In genomic region chr7:132808051-132808796, GRCm38 (mm10) we compare ENCODE assay signal across 8 mouse cellular contexts. TPM values are rescaled to one million over a fixed set of nuclear protein-coding genes. Genes with fewer than 3 reads are reported as not detected.
DNase-seq lines count a peak whose midpoint lies in the region; ATAC-seq and TF ChIP-seq lines count a peak whose summit lies in the region.

No protein-coding gene starts in this region.

- H3K36me3 ChIP-seq in lung, postnatal 0 days (ENCODE audit: insufficient read depth, low read length): no peaks in the 10 kb centered on the region
- H3K36me3 ChIP-seq in hindbrain, embryonic 13.5 days: no peaks in the 10 kb centered on the region
- H3K36me3 ChIP-seq in midbrain, embryonic 12.5 days: no peaks in the 10 kb centered on the region

- peak overlapping the region; percentile 80 for H3K27ac ChIP-seq in lung, postnatal 0 days (ENCODE audit: low read length)
- peak overlapping the region; percentile 83 for H3K27ac ChIP-seq in hindbrain, embryonic 13.5 days
- peak overlapping the region; percentile 79 for H3K27ac ChIP-seq in midbrain, embryonic 12.5 days (replicated peaks)

- H3K27me3 ChIP-seq in lung, postnatal 0 days (replicated peaks; ENCODE audit: insufficient read depth, low read length): no peaks in the 10 kb centered on the region
- no peaks in the 10 kb centered on the region for H3K27me3 ChIP-seq in hindbrain, embryonic 13.5 days
- H3K27me3 ChIP-seq in midbrain, embryonic 12.5 days: no peaks in the 10 kb centered on the region

- no peak overlapping the region for H3K9ac ChIP-seq in lung, postnatal 0 days (replicated peaks; ENCODE audit: low read depth)
- H3K9ac ChIP-seq in hindbrain, embryonic 13.5 days: peak overlapping the region; percentile 55; the same call in 1 of the 2 replicates
- H3K9ac ChIP-seq in midbrain, embryonic 12.5 days (replicated peaks): 0 out of 2 replicates have a peak overlapping the region, but pooled peaks have one; percentile 37

- ATAC-seq in lung, postnatal 0 days: no peak
- no peak for ATAC-seq in hindbrain, embryonic 13.5 days (ENCODE audit: low FRiP score)
- ATAC-seq in midbrain, embryonic 12.5 days (ENCODE audit: low FRiP score, low read depth): no peak
- no peak for ATAC-seq in inflammation-experienced regulatory T-cells, adult 6 months

- TF ChIP-seq CTCF in lung, postnatal 0 days (IDR thresholded peaks at IDR 0.05): no peak

- no peak overlapping the region; the same call in 1 of the 2 replicates for H3K4me2 ChIP-seq in lung, postnatal 0 days (replicated peaks; ENCODE audit: low read depth, low read length)
- H3K4me2 ChIP-seq in hindbrain, embryonic 13.5 days: peak overlapping the region; percentile 39; the same call in 1 of the 2 replicates
- peak overlapping the region; percentile 83 for H3K4me2 ChIP-seq in midbrain, embryonic 12.5 days (replicated peaks)

- H3K4me3 ChIP-seq in lung, postnatal 0 days (ENCODE audit: low read depth, low read length): no peak overlapping the region
- H3K4me3 ChIP-seq in hindbrain, embryonic 13.5 days: no peak overlapping the region
- H3K4me3 ChIP-seq in midbrain, embryonic 12.5 days: no peak overlapping the region

- no peak for TF ChIP-seq EP300 in lung, postnatal 0 days (IDR thresholded peaks at IDR 0.05)

- H3K4me1 ChIP-seq in lung, postnatal 0 days (ENCODE audit: insufficient read depth, low read depth, low read length): peaks cover 41% of the 10 kb centered on the region
- H3K4me1 ChIP-seq in hindbrain, embryonic 13.5 days (replicated peaks): peaks cover 81% of the 10 kb centered on the region
- H3K4me1 ChIP-seq in midbrain, embryonic 12.5 days: peaks cover 72% of the 10 kb centered on the region

- H3K9me3 ChIP-seq in lung, postnatal 0 days (ENCODE audit: low read length): no peaks in the 10 kb centered on the region
- no peaks in the 10 kb centered on the region for H3K9me3 ChIP-seq in hindbrain, embryonic 13.5 days
- H3K9me3 ChIP-seq in midbrain, embryonic 12.5 days: no peaks in the 10 kb centered on the region

- DNase-seq in adrenal gland, adult (ENCODE audit: inconsistent age in 2 of 2, low spot score in 1 of 2): peak; percentile 17 to 51
- DNase-seq in adrenal gland, postnatal 36 days: no peak
- no peak for DNase-seq in lung, postnatal 0 days (ENCODE audit: low spot score)
- no peak for DNase-seq in lung, postnatal 14 days
- no peak for DNase-seq in spleen, postnatal 4 days (ENCODE audit: low spot score in 2 of 2)

- 46% methylated on average over 7 of the region's 7 CpGs for WGBS in lung, postnatal 0 days
- WGBS in hindbrain, embryonic 13.5 days: 38% methylated on average over 7 of the region's 7 CpGs
- 39% methylated on average over 7 of the region's 7 CpGs for whole genome bisulfite sequencing in midbrain, embryonic 12.5 days

RNA-seq across cellular contexts. Expression of gene Fam53b, which starts 5.5 kb away (rescaled TPM):
- 10 to 100 TPM; 65.9 to 94.9 TPM for total RNA-seq in adrenal gland, postnatal 36 days (2021)
- polyA plus RNA-seq in lung, postnatal 0 days (2015; fragmentation: Nextera tagmentation; extraction: Ambion mirVana): 27.2 and 31.2 TPM in 2 replicates
- 16.9 and 19.3 TPM in 2 replicates for polyA plus RNA-seq in hindbrain, embryonic 13.5 days (2015; fragmentation: Nextera tagmentation; extraction: Ambion mirVana)
- 28.3 and 39.6 TPM in 2 replicates for polyA plus RNA-seq in midbrain, embryonic 12.5 days (2016; fragmentation: Nextera tagmentation; extraction: Ambion mirVana)
- 10 to 100 TPM; 53.1 to 85.7 (median 80.7) TPM for polyA plus RNA-seq in inflammation-experienced regulatory T-cells, adult 6 months (2017; shearing (Covaris generic))

RNA-seq across cellular contexts. Expression of gene Eef1akmt2, which starts 44.2 kb away (rescaled TPM):
- 10 to 100 TPM; 23.8 to 30.0 TPM for total RNA-seq in adrenal gland, postnatal 36 days (2021)
- polyA plus RNA-seq in lung, postnatal 0 days (2015; fragmentation: Nextera tagmentation; extraction: Ambion mirVana): 34.5 and 37.2 TPM in 2 replicates
- 92.4 and 92.9 TPM in 2 replicates for polyA plus RNA-seq in hindbrain, embryonic 13.5 days (2015; fragmentation: Nextera tagmentation; extraction: Ambion mirVana)
- polyA plus RNA-seq in midbrain, embryonic 12.5 days (2016; fragmentation: Nextera tagmentation; extraction: Ambion mirVana): 91.4 and 91.6 TPM in 2 replicates
- 10 to 100 TPM; 60.0 to 76.4 (median 74.4) TPM for polyA plus RNA-seq in inflammation-experienced regulatory T-cells, adult 6 months (2017; shearing (Covaris generic))

RNA-seq across cellular contexts. Expression of gene Abraxas2, which starts 50.8 kb away (rescaled TPM):
- 10 to 100 TPM; 35.8 to 36.1 TPM for total RNA-seq in adrenal gland, postnatal 36 days (2021)
- polyA plus RNA-seq in lung, postnatal 0 days (2015; fragmentation: Nextera tagmentation; extraction: Ambion mirVana): 26.7 and 27.1 TPM in 2 replicates
- polyA plus RNA-seq in hindbrain, embryonic 13.5 days (2015; fragmentation: Nextera tagmentation; extraction: Ambion mirVana): 38.7 and 41.2 TPM in 2 replicates
- polyA plus RNA-seq in midbrain, embryonic 12.5 days (2016; fragmentation: Nextera tagmentation; extraction: Ambion mirVana): 39.7 and 40.6 TPM in 2 replicates
- 10 to 100 TPM; 34.6 to 40.0 (median 35.9) TPM for polyA plus RNA-seq in inflammation-experienced regulatory T-cells, adult 6 months (2017; shearing (Covaris generic))

Comparison
In these comparisons a context has a peak if more than half of its experiments do, and no peak if none do; other contexts are left out.
1. DNase-seq: peak in adrenal gland, adult (2 of 2); none in adrenal gland, postnatal 36 days (0 of 2), lung, postnatal 0 days (single experiment), lung, postnatal 14 days (single experiment) and spleen, postnatal 4 days (0 of 2).
2. Peak in every context shown above with its lines, with median percentiles within 50 percentile points of each other: H3K27ac ChIP-seq.